Mouse (Mus musculus) forebrain, embryonic 11.5 days (tissue): ENCODE data around the gene Pi4k2a. TPM values are rescaled to one million over a fixed set of nuclear protein-coding genes. Genes with fewer than 3 reads are reported as not detected.
A peak's percentile ranks its signal among the peaks of the same experiment; 100 is the strongest.

Source experiments
- ATAC-seq: fragments of 200-750 bp; cut with Nextera tagmentation; replicated peaks from 2 replicates; pipeline ENCODE4 v1.8.0; 2017; ENCODE audit warnings: moderate TSS enrichment; ENCODE audit not compliant: low FRiP score
- DNase-seq: peaks from one replicate; pipeline ENCODE4 v3.0.0-alpha.2; 2017; ENCODE audit warnings: low spot score
- H3K27ac ChIP-seq: fragments of 300-500 bp; sonication (generic); 2 replicates; pipeline ENCODE4 v1.5.1; 2014; ENCODE audit warnings: low read depth, low read length
- H3K27me3 ChIP-seq: fragments of 300-500 bp; sonication (generic); 2 replicates; pipeline ENCODE4 v1.6.1; 2014; ENCODE audit warnings: mild to moderate bottlenecking, low read length, mixed read lengths; ENCODE audit not compliant: control insufficient read depth, insufficient read depth
- H3K36me3 ChIP-seq: fragments of 300-500 bp; sonication (generic); 2 replicates; pipeline ENCODE4 v1.6.1; 2014; ENCODE audit warnings: mild to moderate bottlenecking, low read length, moderate library complexity, mixed read lengths; ENCODE audit not compliant: control insufficient read depth, insufficient read depth
- H3K4me1 ChIP-seq: fragments of 300-500 bp; sonication (generic); replicated peaks from 2 replicates; pipeline ENCODE4 v1.6.1; 2014; ENCODE audit warnings: low read length, mixed read lengths; ENCODE audit not compliant: control insufficient read depth, insufficient read depth
- H3K4me2 ChIP-seq: fragments of 300-500 bp; sonication (generic); 2 replicates; pipeline ENCODE4 v1.6.1; 2014; ENCODE audit warnings: low read depth, mild to moderate bottlenecking, low read length, moderate library complexity, mixed read lengths; ENCODE audit not compliant: severe bottlenecking
- H3K4me3 ChIP-seq: fragments of 300-500 bp; sonication (generic); 2 replicates; pipeline ENCODE4 v1.5.1; 2014; ENCODE audit warnings: low read depth, low read length
- H3K9ac ChIP-seq: fragments of 300-500 bp; sonication (generic); 2 replicates; pipeline ENCODE4 v1.6.1; 2014; ENCODE audit warnings: low read length
- H3K9me3 ChIP-seq: fragments of 300-500 bp; sonication (generic); 2 replicates; pipeline ENCODE4 v1.6.1; 2016; ENCODE audit warnings: low read length, mixed read lengths; ENCODE audit not compliant: control insufficient read depth
- WGBS: fragments of 180-500 bp; shearing (Covaris S2); extraction: QIAGEN DNeasy Blood & Tissue Kit; methylation state at CpG from one replicate; pipeline ENCODE4 v1.1.7; 2014; 5-methylcytosine and 5-hydroxymethylcytosine counted together
- polyA plus RNA-seq: library from polyadenylated mRNA; unstranded; fragments of >200 nt; fragmentation: Nextera tagmentation; extraction: Ambion mirVana; gene quantifications from 2 replicates; pipeline ENCODE4 v1.2.1, GENCODE M21; 2014

Pi4k2a gene
- polyA plus RNA-seq, 1 experiment from 2014 or later = 29.0 TPM

DNA sequence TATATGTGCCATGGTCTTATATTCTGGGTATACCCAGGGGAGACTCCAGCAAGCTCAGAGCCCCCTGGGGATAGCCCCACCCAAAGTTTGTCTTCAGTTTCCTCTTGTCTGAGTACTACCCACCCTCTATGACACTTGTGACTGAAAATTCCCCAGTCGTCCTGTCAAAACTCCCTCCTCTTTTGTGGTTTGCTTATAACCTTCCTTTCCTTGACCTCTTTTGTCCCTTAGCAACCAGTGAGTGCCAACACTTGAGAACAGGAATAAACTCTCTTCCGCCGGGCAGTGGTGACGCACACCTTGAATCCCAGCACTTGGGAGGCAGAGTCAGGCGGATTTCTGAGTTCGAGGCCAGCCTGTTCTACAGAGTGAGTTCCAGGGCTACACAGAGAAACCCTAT is 53.8 kb downstream of the Pi4k2a start:
- no peak overlapping the region for H3K27ac ChIP-seq
- DNase-seq = no peak
- H3K36me3 ChIP-seq = no peaks in the 10 kb centered on the region
- peaks cover 14% of the 10 kb centered on the region for H3K27me3 ChIP-seq
- H3K4me2 ChIP-seq = no peak overlapping the region
- H3K9me3 ChIP-seq = no peaks in the 10 kb centered on the region
- 60% methylated on average over 6 of the region's 6 CpGs for WGBS
- no peak overlapping the region for H3K4me3 ChIP-seq
- H3K9ac ChIP-seq = no peak overlapping the region
- no peak for ATAC-seq
- H3K4me1 ChIP-seq = 0 out of 2 replicates have a peak, but pooled peaks cover 3% of the 10 kb centered on the region

DNA sequence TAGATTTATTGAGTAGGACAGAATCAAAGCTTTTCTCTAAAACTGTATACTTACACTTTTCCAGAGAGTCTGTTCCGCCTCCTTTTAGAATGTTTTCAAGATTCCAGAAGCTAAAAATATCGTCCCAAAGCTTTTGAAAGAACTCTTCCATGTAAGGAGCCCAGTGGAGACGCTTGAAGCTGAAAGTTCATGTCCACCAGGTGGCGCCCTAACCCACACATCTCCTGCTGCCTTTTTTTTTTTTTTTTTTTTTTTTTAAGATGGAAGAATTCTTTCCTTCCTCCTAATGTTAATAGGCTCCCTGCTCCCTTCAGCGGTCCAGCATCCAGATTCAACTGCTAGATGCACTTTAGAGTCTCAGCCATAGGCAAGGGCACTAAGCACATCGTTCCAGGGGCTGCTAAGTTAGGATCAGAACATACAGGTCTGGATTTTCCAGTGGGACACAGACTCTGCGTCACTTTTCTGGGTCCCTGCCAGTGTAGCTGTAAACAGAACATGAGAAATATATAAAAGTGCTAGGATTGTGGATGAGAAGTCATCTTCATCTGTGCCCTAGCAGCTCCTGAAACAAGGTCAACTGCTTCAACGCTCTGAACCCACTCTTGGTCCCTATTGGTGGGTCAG is 54.4 kb downstream of the Pi4k2a start:
- Histone ChIP-seq H3K9me3 (no peaks in the 10 kb centered on the region), H3K27me3 (peaks cover 14% of the 10 kb centered on the region), H3K9ac (no peak overlapping the region), H3K36me3 (no peaks in the 10 kb centered on the region), H3K4me1 (0 out of 2 replicates have a peak, but pooled peaks cover 3% of the 10 kb centered on the region), H3K4me2 (no peak overlapping the region), H3K4me3 (no peak overlapping the region), H3K27ac (no peak overlapping the region)
- DNase-seq (peak; percentile 89), ATAC-seq (no peak)
- WGBS = 28% methylated on average over 8 of the region's 8 CpGs

DNA sequence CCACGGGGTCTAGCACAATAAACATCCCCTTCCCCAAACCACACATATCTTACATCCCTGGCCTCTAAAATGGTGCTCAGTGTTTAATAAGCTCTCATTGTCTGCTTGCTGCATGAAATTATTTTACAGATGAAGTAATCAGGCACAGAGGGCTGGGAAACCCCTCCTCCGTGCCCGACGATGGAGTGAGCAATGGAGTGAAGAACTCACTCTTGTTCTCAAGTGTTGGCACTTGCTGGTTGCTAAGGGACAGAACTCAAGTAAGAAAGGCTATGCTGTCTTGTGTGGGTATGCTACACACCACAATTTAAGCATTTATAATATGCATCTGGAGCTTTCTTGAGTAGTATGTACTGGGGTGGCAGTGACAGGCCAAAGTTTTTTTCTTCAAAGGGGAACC is 54.9 kb downstream of the Pi4k2a start:
- Histone ChIP-seq H3K4me1 (0 out of 2 replicates have a peak, but pooled peaks cover 3% of the 10 kb centered on the region), H3K27ac (no peak overlapping the region), H3K9me3 (no peaks in the 10 kb centered on the region), H3K4me3 (no peak overlapping the region), H3K27me3 (peaks cover 14% of the 10 kb centered on the region), H3K4me2 (no peak overlapping the region), H3K36me3 (no peaks in the 10 kb centered on the region), H3K9ac (no peak overlapping the region)
- DNase-seq = no peak
- WGBS = 73% methylated on average over 4 of the region's 4 CpGs
- ATAC-seq = no peak

DNA sequence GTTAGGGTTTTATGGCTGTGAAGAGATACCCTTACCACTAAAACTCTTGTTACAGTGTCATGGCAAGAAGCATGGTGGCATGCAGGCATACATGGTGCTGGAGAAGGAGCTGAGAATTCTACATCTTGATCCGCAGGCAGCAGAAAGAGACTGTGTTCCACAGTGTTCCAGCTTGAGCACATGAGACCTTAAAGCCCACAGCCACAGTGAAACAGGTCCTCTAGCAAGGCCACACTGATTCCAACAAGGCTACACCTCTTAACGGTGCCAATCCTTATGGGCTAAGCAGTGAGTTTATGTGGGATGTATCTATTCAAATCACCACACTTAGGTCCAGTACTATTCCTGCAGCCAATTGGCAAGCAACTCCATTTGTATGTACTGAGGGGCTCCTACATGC is 55.5 kb downstream of the Pi4k2a start:
- no peak for ATAC-seq
- WGBS = 95% methylated on average over 2 of the region's 2 CpGs
- no peak for DNase-seq

DNA sequence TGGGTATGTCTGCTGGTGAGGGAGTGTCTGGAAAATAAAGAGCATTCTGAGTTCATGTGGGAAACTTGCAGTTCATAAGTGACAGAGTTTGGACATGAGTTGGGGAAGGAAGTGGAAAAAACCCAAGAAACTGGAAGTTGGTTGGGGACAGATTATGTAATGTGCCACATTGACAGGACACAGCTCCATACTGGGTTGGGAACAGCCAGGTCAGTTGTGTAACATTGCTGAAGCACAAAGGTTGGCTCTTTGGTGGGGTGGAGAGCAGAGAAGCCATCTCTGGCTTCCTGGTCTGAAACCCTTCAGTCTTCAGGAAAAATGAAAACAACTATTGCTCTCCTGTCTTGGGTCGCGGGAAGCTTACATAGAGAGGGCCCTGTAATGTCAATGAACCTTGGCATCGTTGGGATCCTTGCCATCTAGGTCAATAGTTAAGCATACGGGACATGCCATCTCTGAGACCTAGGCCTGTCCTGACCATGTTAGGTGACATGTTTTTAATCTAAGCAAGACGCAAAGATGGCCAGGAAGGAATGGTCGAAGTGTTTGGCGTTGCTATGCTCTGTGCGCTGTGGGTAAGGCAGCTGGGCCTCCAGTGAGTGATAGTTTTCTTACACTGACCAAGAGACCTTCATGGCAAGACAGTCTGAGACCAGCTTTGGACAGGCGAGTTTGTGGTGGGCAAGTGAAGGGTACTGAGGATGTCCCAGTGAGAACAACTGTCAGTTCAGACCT is 56.2 kb downstream of the Pi4k2a start:
- WGBS = 91% methylated on average over 9 of the region's 9 CpGs
- Histone ChIP-seq H3K9me3 (no peaks in the 10 kb centered on the region), H3K27me3 (peaks cover 14% of the 10 kb centered on the region), H3K36me3 (no peaks in the 10 kb centered on the region), H3K9ac (no peak overlapping the region; the same call in 1 of the 2 replicates), H3K27ac (no peak overlapping the region), H3K4me1 (0 out of 2 replicates have a peak, but pooled peaks cover 3% of the 10 kb centered on the region), H3K4me3 (no peak overlapping the region), H3K4me2 (no peak overlapping the region; the same call in 1 of the 2 replicates)
- no peak for DNase-seq
- ATAC-seq = no peak

More for the DNA sequence above, 55.5 kb downstream of the Pi4k2a start:
- 0 out of 2 replicates have a peak, but pooled peaks cover 3% of the 10 kb centered on the region for H3K4me1 ChIP-seq
- no peak overlapping the region for H3K4me2 ChIP-seq
- H3K9me3 ChIP-seq = no peaks in the 10 kb centered on the region
- H3K9ac ChIP-seq = no peak overlapping the region
- H3K4me3 ChIP-seq = no peak overlapping the region
- peaks cover 14% of the 10 kb centered on the region for H3K27me3 ChIP-seq
- H3K27ac ChIP-seq = no peak overlapping the region
- no peaks in the 10 kb centered on the region for H3K36me3 ChIP-seq

DNA sequence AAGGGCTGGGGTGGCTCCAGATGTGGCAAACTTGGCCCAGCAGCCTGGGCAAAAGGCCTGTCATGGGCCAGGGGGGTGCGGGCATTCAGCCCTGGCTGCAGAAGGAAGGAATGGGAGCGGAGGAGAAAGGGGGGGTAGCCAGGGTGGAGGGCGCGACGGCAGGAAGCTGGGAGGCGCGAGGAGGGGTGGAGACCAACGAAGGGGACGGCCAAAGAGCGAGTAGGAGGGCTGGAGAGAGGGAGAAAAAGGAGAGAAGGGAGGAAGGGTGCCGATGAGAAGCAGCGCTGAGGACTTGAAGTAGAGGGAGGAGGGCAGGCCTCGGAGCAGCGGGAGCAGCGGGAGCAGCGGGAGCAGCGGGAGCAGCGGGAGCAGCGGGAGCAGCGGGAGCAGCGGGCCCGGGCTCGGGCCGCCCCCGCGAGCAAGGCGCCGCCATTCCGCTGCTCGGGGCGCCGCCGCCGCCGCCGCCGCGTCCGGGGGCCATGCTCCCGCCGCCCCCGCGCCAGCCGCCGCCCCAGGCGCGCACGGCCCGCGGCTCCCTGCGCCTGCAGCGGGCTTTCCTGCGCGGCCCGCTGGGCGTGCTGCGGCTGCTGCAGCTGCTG is 57.0 kb downstream of the Pi4k2a start, which contains the start of gene Marveld1:
Gene Marveld1, plus strand, starts transcription at position 231 of the 599 bp plus-strand sequence.
- under 1% methylated on average over 26 of the region's 57 CpGs for WGBS
- Histone ChIP-seq H3K9ac (peak within 1 kb of the TSS; percentile 80), H3K27ac (no peak within 1 kb of the TSS), H3K4me1 (0 out of 2 replicates have a peak, but pooled peaks cover 3% of the 10 kb centered on the region), H3K4me3 (peak within 1 kb of the TSS; percentile 60), H3K9me3 (no peaks in the 10 kb centered on the region), H3K4me2 (peak within 1 kb of the TSS; percentile 84), H3K27me3 (peaks cover 14% of the 10 kb centered on the region), H3K36me3 (no peaks in the 10 kb centered on the region)
- DNase-seq = peak; percentile 76
- no peak; the same call in 1 of the 2 replicates for ATAC-seq

DNA sequence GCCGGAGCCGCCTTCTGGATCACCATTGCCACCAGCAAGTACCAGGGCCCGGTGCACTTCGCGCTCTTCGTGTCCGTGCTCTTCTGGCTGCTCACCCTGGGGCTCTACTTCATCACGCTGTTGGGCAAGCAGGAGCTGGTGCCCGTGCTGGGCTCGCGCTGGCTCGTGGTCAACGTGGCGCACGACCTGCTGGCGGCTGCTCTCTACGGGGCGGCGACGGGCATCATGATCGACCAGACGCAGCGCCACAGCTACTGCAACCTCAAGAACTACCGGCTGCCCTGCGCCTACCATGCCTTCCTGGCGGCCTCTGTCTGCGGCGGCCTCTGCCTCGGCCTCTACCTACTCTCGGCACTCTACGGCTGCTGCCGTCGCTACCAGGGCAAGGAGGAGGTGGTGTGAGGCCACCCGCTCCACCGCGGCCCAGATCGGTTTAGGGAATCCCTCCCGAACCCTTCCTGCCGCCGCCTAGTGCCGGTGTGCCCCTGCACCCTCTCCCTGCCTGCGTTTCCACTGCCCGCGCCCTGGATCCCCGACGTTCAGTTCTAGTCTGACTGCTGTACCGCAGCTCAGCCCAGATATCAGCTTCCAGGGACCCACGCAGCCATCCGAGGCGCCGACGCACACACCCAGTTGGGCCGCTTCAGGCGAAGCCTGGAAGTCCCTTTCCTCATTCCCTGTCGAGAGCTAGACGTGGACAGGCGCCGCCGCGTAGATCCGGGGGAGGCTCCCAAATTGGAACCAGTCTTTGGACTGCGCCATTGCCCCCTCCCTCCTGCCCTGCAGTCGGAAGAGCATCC is 57.7 kb downstream of the Pi4k2a start:
- Histone ChIP-seq H3K4me3 (peak overlapping the region; percentile 60), H3K4me2 (peak overlapping the region; percentile 84), H3K9ac (peak overlapping the region; percentile 80), H3K27me3 (peaks cover 14% of the 10 kb centered on the region), H3K36me3 (no peaks in the 10 kb centered on the region), H3K9me3 (no peaks in the 10 kb centered on the region), H3K4me1 (0 out of 2 replicates have a peak, but pooled peaks cover 3% of the 10 kb centered on the region), H3K27ac (no peak overlapping the region)
- 1% methylated on average over 63 of the region's 63 CpGs for WGBS
- DNase-seq (peak; percentile 73), ATAC-seq (peak; percentile 37; the same call in 1 of the 2 replicates)

DNA sequence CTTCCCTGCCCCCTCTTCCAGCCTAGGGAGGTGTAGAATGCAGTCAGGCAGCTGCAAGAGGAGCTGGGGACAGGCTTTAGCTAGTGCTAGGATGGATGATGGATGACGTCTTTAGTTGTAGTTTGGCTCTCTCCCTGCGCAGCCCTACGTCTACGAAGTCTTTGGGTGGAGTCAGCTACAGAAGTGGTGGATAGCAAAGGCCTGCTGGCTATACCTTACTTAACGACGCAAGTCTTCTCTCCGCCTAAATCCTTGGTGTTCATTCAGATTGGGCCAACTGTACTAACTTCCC is 58.2 kb downstream of the Pi4k2a start:
- peak overlapping the region; percentile 80 for H3K9ac ChIP-seq
- H3K4me1 ChIP-seq = 0 out of 2 replicates have a peak, but pooled peaks cover 3% of the 10 kb centered on the region
- H3K27ac ChIP-seq = no peak overlapping the region
- peak overlapping the region; percentile 84 for H3K4me2 ChIP-seq
- H3K9me3 ChIP-seq = no peaks in the 10 kb centered on the region
- no peaks in the 10 kb centered on the region for H3K36me3 ChIP-seq
- DNase-seq (no peak), ATAC-seq (no peak)
- H3K27me3 ChIP-seq = peaks cover 14% of the 10 kb centered on the region
- H3K4me3 ChIP-seq = peak overlapping the region; percentile 60
- 25% methylated on average over 7 of the region's 7 CpGs for WGBS
